Mouse (Mus musculus): ENCODE results near the gene Tenm1.
A peak's percentile ranks its signal among the peaks of the same experiment; 100 is the strongest.

Tenm1 gene

DNA sequence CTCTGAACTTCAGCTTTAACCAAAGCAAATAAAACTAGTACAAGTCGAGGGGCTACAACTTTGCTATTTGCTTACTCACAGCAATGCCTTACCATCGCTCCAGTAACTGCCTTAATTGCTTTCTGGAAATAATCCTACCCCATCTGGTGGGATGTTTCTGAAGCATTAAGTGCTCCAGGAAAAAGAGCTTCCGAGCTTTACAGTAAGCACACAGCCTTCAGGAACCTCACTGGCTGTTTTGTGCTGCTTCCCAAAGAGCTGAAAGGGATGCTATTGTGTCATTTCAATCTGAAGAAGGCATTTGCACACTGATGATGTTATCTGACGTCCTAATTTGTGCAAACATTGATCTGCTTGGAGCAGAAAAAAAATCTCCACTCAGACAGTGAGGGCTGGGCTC is 647.4 kb downstream of the Tenm1 start:
- DNase-seq (ENCODE audit: low spot score): no peak

DNA sequence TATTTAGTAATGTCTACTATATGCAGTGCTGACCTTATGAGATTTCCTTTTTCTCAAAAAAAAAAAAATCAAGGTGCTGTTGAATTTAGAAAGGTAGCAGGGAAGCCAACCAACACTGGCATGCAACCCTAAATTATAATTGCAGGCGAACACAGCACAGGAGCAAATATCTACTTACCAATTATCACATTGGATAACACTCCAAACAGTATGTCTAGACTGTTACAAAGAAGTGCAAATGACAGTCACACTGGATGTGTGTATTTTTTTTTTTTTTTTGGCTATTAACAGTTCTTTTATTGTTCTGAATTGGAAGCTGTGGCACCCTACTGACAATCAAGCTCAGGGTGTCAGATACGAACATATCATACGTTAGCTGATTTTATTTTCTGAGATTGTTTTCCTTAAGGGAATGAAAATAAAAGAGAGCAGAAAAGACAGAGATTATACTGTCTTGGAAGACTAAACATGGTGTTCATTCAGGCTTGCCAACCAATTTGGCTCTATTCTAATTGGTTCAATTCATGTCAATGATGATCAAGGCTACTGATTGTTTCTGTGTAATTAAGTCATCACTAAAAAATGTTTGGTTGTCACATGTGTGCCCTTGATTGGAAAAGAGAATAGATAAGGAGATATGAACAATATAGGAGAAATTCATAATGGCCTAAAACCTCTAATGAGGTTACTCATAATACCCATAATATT is 710.7 kb downstream of the Tenm1 start:
- DNase-seq (ENCODE audit: low spot score): no peak

DNA sequence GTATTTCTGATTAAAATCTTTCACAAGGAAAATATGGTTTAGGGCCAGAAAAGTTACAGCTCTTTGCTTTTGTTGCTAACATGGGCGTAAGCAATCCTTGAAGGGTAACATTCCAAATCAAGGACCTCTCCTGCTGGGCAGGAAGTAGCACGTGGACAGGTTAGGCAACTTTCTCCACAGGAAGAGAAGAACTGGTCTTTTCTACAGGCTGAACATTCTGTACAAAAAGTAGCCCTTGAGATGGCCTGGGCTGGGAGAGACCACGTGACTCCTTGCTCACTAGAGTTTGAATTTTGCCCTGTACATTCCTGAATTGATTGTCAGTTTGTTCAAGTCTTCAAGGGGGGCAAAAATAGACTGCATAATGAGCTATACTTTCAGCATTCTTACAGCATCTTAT is 728.6 kb downstream of the Tenm1 start:
- DNase-seq (ENCODE audit: low spot score): no peak

DNA sequence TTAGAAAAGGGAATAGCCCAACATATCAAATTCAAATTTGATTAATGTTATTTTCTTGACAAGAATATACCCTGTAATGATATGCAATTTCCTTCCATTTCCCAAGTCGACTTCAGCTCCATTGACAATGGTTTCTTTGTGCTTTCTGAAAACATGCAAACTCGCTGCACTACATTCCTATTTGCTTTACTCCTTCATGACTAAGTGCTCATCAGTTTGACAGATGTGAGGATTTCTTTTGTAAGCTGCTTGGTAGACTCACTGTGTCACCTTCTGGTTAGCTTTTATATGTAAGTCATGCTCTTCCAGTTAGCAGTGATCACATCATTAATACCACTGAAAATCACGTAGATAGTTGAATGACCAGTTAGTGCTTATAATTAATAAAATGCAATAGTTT is 781.8 kb downstream of the Tenm1 start:
- no peak for DNase-seq (ENCODE audit: low spot score)

DNA sequence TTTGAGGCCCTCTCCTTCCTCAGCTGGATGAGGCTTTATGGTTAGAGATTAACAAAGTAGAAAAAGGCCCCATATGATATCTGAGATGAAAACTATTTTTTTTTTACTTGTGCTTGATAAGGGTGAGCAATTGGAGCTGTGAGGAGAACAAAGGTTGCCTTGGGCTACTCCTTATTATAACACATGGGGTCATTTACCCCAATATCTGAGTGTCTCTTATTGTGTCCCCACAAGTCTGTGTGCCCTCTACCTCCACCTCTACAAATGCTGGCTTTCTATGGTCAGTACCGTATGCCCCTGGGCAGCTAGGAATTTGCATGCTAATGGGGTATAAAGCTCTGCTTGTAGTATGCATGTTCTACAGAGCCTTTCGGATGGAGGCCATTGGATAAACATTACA is 848.4 kb downstream of the Tenm1 start:
- no peak for DNase-seq (ENCODE audit: low spot score)

DNA sequence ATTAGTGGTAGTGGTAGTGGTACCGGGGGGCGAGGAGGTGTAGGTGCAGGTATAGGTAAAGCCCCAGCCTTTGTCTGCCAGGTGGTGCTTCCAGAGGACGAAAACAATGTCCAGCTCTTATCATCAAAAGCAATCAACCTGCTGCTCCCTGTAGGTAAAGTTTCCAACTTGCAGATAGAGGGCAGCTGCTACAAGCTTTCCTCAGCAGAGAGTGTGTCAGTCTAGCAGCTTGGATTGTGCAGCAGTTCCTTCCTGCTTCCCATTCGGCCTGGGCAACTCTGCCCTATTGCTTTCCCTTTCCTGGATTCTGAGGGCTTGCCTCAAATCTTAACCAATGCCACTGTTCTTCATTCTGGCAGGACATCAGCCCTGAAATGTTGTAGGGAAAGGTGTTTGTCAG is 870.2 kb downstream of the Tenm1 start:
- DNase-seq (ENCODE audit: low spot score): no peak

DNA sequence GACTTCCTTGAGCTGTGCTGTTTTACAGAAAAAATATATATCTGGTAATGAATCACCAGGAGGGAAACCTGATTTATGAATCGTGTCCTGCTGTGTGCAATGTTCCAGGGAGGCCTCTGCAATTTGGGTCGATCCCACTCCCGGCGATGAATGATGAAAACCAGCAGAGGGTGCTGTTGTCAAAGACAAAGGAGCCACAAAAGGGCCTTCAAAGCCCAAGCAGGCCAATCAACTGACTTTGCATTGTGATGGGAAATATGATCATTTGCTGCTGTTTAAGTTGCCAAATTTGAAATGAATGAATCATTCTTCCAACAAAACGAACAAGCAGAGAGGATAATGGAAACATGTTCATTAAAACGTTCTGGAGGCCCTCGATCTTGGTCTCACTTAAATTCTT is 871.6 kb downstream of the Tenm1 start:
- DNase-seq (ENCODE audit: low spot score): peak; percentile 10

DNA sequence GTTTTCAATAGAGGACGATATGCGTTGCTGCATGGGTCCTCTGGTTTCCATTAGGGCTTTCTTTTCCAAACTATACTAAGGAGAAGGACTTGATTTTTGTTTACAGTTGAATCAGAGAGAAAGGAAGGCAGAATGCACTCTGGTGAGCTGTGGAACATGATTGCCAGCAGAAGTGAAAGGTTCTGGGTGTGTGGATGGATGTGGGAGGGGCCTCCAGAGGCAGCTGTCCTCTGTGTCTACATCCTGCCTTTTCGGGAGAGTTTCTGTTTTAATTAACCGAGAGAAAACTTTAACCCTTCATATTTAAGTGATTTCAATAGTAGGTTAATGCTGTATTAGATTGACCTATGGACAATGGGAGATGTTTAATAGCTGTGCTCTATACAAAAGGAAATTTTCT is 880.4 kb downstream of the Tenm1 start:
- no peak for DNase-seq (ENCODE audit: low spot score)

DNA sequence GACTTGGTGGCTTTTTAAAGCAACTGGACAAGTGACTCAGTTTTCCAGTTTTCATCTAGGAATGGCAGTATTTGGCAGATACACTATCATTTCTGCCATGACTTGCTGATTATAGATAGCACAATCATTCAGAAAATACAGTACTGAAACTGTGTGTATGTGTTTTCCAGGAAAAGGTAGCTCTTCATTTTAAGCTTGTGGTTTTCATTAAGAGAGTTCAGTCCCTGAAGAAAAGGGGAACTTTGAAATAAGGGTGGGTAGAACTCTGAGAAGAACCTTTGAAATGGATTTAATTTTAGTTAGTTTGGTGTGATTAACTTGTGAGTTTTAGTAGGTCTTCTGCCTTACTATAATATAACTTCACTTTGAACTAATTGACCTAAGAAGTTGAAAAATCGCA is 883.9 kb downstream of the Tenm1 start:
- DNase-seq (ENCODE audit: low spot score): no peak

DNA sequence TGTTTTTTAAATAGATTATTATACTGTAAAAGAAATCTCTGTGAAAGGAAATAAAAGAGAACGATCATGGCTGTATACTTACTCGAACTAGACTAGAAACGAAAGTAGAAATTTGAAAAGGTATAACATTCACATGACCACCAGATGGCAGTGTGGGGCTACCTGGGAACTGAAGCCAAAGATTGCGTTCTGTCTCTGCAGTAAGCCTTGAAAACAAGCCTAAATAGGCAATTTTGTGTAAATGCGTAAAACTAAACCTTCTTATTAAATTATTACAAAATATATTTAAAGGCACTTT is 888.2 kb downstream of the Tenm1 start:
- peak; percentile 45 for DNase-seq (ENCODE audit: low spot score)

DNA sequence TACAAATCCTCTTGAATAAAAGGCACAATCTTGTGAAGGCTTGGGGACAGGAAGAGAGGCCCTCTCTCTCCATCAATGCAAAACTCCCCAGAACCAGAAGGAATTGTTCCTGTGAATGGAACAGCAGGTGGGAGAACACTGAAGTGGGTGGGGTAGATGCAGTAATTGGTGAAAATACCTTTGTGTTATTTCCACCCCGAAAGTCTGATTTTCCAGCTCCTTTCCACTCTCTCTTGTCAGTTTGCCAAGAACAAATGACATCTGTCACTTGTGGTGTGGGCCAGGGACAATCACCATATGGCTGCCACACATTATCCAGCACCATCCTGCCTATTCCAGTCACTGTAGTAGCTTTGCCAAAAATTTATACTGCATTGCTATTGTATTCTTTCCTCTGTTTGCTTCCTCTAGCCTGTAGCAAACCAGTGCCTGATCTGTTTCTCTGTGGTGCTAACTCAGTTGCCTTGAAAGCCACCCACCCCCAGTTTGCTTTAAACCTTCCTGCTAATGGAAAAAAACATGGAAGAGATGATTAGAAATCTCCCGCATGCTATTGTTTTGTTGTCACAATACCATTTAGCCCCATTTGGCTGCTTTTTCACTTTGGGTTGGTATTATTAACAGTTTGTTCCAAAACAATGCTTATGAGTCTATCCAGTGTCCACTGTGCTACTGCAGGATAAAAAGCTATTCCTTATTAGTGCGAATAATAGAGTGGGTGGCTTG is 888.7 kb downstream of the Tenm1 start:
- no peak for DNase-seq (ENCODE audit: low spot score)

DNA sequence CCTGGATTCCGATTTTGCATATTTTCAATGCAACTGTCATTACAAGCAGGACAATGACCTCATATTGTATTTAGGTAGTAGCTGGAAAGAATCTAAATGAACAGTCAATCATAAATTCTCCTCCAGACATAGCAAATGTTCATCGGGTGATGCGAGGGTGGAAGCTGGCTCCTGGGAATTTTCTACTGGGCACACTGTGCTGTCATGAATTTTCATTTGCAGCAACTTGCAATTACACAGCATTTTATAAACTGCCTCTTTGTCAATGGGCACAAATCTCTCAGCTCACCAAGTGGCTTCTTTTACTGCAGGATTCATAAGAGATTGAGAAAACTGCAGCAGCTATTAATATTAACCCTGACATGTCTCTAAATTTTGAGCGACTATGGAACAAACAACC is 898.2 kb downstream of the Tenm1 start:
- no peak for DNase-seq (ENCODE audit: low spot score)

DNA sequence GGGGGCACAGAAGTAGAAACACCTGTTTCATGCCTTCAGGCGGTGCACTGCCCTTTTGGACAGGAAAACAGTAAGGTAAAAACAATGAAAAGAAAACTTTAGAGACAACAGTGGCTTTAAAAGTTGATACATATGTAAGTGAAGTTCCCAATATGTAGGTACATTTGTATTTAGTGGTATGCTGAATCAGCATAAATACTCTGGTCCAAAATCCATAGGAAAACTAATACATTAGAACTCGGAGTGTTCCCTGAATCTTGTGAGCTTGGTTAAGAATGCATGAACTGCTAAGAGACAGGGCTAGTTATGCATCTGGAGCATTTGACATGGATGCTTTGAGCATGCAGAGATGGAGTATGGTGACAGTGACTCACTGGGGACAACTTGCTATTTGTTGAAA is 906.1 kb downstream of the Tenm1 start:
- DNase-seq (ENCODE audit: low spot score): no peak

DNA sequence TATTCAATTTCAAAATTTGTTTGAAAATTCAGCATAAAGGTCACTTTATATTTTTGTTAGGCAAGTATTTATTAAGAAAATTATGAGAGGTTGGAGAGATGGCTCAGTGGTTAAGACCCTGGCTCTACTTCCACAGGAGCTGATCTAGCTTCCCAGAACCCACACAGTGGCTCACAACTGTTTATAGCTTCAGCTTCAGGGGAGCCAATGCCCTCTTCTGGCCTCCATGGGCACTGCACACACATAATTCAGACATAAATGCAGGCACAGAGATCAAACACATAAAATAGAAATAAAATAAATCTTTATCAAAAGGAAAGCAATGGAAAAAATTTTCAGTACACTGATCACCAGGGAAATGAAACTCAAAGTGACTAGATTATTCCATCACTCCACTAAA is 916.4 kb downstream of the Tenm1 start:
- no peak for DNase-seq (ENCODE audit: low spot score)

DNA sequence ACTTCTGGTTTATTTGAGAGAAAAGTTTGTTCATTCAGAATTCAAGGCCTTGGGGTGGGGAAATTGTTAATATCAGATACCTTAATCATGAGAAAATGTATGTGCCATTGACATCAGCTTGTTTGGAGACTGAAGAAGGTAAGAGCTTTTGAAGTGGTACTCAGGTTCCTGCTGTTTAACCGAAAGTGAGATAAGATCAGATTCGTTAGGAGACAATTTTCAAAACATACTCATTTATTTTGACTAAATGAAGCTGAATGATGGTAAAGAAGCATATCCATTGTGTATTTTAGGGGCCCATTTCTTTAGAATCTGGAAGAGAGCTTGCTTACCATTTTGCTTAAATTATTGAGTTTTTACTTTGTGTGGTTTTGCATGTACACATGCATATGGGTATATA is 917.8 kb downstream of the Tenm1 start:
- no peak for DNase-seq (ENCODE audit: low spot score)

DNA sequence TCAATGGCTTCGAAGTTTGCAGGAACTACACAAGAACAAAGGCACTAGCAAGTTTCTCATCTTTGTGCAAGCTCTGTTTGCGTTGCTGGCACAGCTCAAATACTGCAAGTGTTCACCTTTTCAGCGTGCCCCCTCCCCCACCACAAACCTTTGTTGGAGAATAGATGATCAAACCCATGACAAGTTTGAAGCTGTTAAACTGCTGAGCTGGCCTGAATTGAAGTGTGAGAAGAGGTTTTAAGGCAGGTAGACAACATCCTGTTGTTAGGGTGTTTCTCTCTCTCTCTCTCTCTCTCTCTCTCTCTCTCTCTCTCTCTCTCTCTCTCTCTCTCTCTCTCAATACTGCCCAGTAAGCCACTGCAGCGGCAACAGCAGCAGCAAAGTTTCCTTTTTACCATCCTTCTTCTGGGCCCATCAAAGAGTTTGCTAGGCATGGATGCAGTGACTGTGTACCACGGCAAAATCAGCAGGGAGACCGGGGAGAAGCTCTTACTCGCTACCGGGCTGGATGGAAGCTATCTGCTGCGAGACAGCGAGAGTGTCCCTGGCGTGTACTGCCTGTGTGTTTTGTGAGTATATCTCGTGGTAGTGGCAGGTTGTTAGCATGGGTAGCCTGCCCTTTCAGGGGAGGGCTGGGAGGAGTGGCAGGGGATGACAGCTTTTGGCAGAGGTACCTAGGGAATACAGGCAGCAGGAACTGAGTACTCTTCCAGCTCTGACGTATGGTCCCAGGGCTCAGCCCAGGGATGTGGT is 926.5 kb downstream of the Tenm1 start, which contains the start of gene Sh2d1a:
Gene Sh2d1a (plus strand): TSS at position 163 of the 753 bp plus-strand sequence.
- DNase-seq (ENCODE audit: low spot score): no peak

DNA sequence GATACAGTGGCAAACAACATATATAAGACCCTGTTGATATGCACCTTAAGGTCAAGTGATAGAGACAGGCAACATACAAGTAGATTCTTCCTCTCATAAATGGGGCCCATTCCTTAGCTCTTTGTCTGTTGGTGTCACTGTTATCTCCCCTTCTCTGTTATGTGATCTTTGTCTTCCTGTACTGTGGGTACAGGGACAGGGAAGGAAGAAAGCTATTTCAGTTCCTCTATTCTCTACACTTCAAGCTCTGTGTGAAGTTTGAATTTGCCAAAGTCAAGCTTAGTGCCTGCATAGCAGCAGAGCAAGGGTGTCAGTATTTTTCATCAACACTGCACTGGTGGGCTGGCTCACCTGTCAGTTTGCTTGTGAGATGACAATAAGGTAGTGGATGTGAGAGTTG is 928.4 kb downstream of the Tenm1 start:
- no peak for DNase-seq (ENCODE audit: low spot score)

DNA sequence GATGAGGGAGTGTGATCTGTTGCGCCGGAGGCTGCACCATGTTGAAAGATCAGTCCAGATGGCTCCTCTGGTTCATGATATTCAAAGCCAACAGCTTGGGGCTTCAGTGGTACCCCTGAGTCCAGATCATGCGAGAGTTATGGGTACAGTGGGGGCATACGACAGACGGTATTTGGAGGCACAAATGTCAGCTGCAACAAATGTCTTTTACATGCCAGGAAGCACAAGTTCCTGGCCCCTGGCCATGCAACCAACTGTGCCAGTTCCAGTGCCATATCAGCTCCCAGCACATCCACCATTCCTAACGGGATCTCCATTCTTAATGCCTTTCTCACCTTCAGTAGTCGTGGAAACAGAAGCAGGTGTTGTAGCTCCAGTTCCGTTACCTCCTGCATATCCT is 938.6 kb downstream of the Tenm1 start:
- DNase-seq (ENCODE audit: low spot score): no peak

DNA sequence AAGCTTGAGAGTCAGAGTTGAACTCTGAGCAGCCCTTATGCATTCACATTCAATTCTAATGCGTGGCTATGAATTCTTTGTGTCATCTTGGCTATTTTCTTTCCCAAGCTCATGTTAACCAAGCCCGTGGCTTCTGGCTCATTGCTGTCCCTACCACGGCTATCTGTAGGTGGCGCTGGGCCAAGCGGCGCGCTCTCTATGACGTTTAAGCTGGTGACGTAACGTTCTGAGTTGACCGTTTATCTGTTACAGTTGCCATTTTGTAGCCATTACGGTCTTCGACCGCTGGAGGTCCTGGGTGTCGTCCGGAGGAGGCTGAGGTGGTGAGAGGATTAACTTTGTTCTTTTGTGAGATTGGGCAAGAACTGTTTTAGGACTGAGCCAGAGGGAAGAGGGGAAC is 939.5 kb downstream of the Tenm1 start, which contains the start of gene Tex13c2:
Gene Tex13c2 (plus strand): TSS at position 246 of the 400 bp plus-strand sequence.
- DNase-seq (ENCODE audit: low spot score): no peak
